In genomic region chr13:49096826-49097225, GRCm38 (mm10) we compare ENCODE assay signal across 25 mouse cellular contexts. TPM values are rescaled to one million over a fixed set of nuclear protein-coding genes. Genes with fewer than 3 reads are reported as not detected.
DNase-seq lines count a peak whose midpoint lies in the region; ATAC-seq and TF ChIP-seq lines count a peak whose summit lies in the region.
"Had no signal": no experiment of that assay in that cellular context is flagged by ENCODE, and none has a peak within 500 bp of the region (broad histone marks: within the 10 kb centered on the region; RNA-seq: fewer than 3 reads in every experiment).

No protein-coding gene starts in this region.

- H3K9me3 ChIP-seq in heart, embryonic 12.5 days (replicated peaks), result no peaks in the 10 kb centered on the region
- H3K9me3 ChIP-seq: embryonic facial prominence, embryonic 10.5 days; embryonic facial prominence, embryonic 12.5 days; forebrain, embryonic 13.5 days; G1E had no signal

- H3K36me3 ChIP-seq in heart, adult 2 months (ENCODE audit: control insufficient read depth, insufficient read depth, low read length), result no peaks in the 10 kb centered on the region
- H3K36me3 ChIP-seq in heart, embryonic 12.5 days, result no peaks in the 10 kb centered on the region
- H3K36me3 ChIP-seq: G1E had no signal

- intact Hi-C loops in heart, postnatal 25 days (cut with DNase I), result no loop called here
- intact Hi-C loops in heart, adult 2 months (cut with DNase I), result no loop called here

- no peak for TF ChIP-seq POLR2A in heart, adult 2 months (IDR thresholded peaks at IDR 0.05; ENCODE audit: insufficient read depth, low read depth, low read length)

- no peak for TF ChIP-seq CTCF in heart, adult 2 months (IDR thresholded peaks at IDR 0.05)
- no peak for TF ChIP-seq CTCF in layer of hippocampus, adult 2 months (conservative IDR thresholded peaks at IDR 0.05)

- ATAC-seq in heart, embryonic 12.5 days (ENCODE audit: insufficient number of reproducible peaks, low FRiP score), result no peak
- ATAC-seq: activated CD4-positive, CD25-positive, alpha-beta regulatory T cell, adult 4 months; CD4-positive, CD25-positive, alpha-beta regulatory T cell, adult 4 months; forebrain, embryonic 13.5 days; Patski had no signal

- peaks cover 3% of the 10 kb centered on the region; the same call in 1 of the 2 replicates for H3K4me1 ChIP-seq in heart, adult 2 months (ENCODE audit: control insufficient read depth, insufficient read depth, low read length)
- peaks cover 16% of the 10 kb centered on the region for H3K4me1 ChIP-seq in heart, embryonic 12.5 days (replicated peaks)

- H3K4me2 ChIP-seq in heart, embryonic 12.5 days, result no peak overlapping the region
- H3K4me2 ChIP-seq: embryonic facial prominence, embryonic 12.5 days; forebrain, embryonic 13.5 days had no signal

- 0 out of 2 replicates have a peak, but pooled peaks have one; percentile 70 for TF ChIP-seq EP300 in heart, adult 2 months (IDR thresholded peaks at IDR 0.05; ENCODE audit: insufficient read depth, low read depth, low read length)

- H3K9ac ChIP-seq in heart, adult 2 months (ENCODE audit: low read depth, low read length), result no peak overlapping the region
- no peak overlapping the region for H3K9ac ChIP-seq in heart, embryonic 12.5 days
- H3K9ac ChIP-seq: embryonic facial prominence, embryonic 12.5 days; forebrain, embryonic 13.5 days had no signal

- DNase-seq in heart, adult 11 months, result peak; percentile 97
- no peak for DNase-seq in heart, postnatal 25 days (ENCODE audit: low spot score)
- peak in 1 of 2 experiments; percentile 51 for DNase-seq in heart, adult 2 months
- DNase-seq in heart, postnatal 4 days, result no peak
- peak; percentile 46 to 53 for DNase-seq in heart, adult 9 months (ENCODE audit: low spot score in 2 of 2)
- DNase-seq in layer of hippocampus, adult 2 months (ENCODE audit: low spot score in 2 of 2), result no peak
- no peak for DNase-seq in layer of hippocampus, adult 11-12 months (ENCODE audit: low spot score)
- DNase-seq: adrenal gland, adult 8-10 months; adrenal gland, postnatal 14 days; adrenal gland, postnatal 36 days; B cell, adult 2 months; cerebellum, adult 11-12 months; cerebellum, adult 2 months; cerebellum, adult 9-10 months; cerebellum, postnatal 10 days; cerebellum, postnatal 25 days had no signal

- no peaks in the 10 kb centered on the region for H3K27me3 ChIP-seq in heart, adult 2 months (ENCODE audit: control insufficient read depth, insufficient read depth, low read length)
- H3K27me3 ChIP-seq in heart, embryonic 12.5 days (replicated peaks), result no peaks in the 10 kb centered on the region
- H3K27me3 ChIP-seq: CH12.LX; embryonic facial prominence, embryonic 12.5 days; forebrain, embryonic 13.5 days had no signal

- H3K79me2 ChIP-seq in heart, adult 2 months (replicated peaks; ENCODE audit: control insufficient read depth, insufficient read depth, low read length), result no peaks in the 10 kb centered on the region

- 55% methylated on average over 4 of the region's 4 CpGs for WGBS in heart, adult 2 months
- WGBS in heart, embryonic 12.5 days, result 76% methylated on average over 4 of the region's 4 CpGs

- no peak overlapping the region for H3K4me3 ChIP-seq in heart, adult 2 months
- no peak overlapping the region for H3K4me3 ChIP-seq in heart, embryonic 12.5 days
- no peak overlapping the region for H3K4me3 ChIP-seq in layer of hippocampus, adult 2 months
- H3K4me3 ChIP-seq: embryonic facial prominence, embryonic 10.5 days; embryonic facial prominence, embryonic 12.5 days; forebrain, embryonic 13.5 days had no signal

- no peak overlapping the region for H3K27ac ChIP-seq in heart, adult 2 months
- no peak overlapping the region for H3K27ac ChIP-seq in heart, embryonic 12.5 days (ENCODE audit: poor library complexity, severe bottlenecking)
- H3K27ac ChIP-seq in layer of hippocampus, adult 2 months, result peak overlapping the region; percentile 48; the same call in 1 of the 2 replicates
- H3K27ac ChIP-seq: embryonic facial prominence, embryonic 10.5 days; embryonic facial prominence, embryonic 12.5 days; forebrain, embryonic 13.5 days had no signal

RNA-seq across cellular contexts. Expression of gene Wnk2, which starts 51.0 kb away (rescaled TPM):
- 10 to 100 TPM; 71.4 to 78.2 TPM for total RNA-seq in heart, postnatal 25 days (2021)
- total RNA-seq in heart, adult 2 months (2021), result 10 to 100 TPM; 66.7 to 79.4 TPM
- polyA plus RNA-seq in heart, adult 2 months (2012; rRNA removed), result 28.7 and 30.9 TPM in 2 replicates
- 10 to 100 TPM; 22.3 to 25.0 TPM for total RNA-seq in heart, postnatal 4 days (2021)
- 0.89 and 1.4 TPM in 2 replicates for polyA plus RNA-seq in heart, embryonic 12.5 days (2016; fragmentation: Nextera tagmentation; extraction: Ambion mirVana)
- total RNA-seq in layer of hippocampus, adult 2 months (2021), result 100 to 1,000 TPM in 1 of 2 experiments, 10 to 100 TPM in 1; 99.2 to 101 TPM
- polyA plus RNA-seq: activated CD4-positive, CD25-positive, alpha-beta regulatory T cell, adult 4 months; CD4-positive, CD25-positive, alpha-beta regulatory T cell, adult 4 months; G1E had no signal

Comparison
In these comparisons a context has a peak if more than half of its experiments do, and no peak if none do; other contexts are left out.
1. DNase-seq: peak in heart, adult 11 months (single experiment) and heart, adult 9 months (2 of 2); none in heart, postnatal 25 days (single experiment), heart, postnatal 4 days (single experiment), layer of hippocampus, adult 2 months (0 of 2) and layer of hippocampus, adult 11-12 months (single experiment).